Mouse (Mus musculus) MEL (cell line): ENCODE data around the gene Cd151. TPM values are rescaled to one million over a fixed set of nuclear protein-coding genes. Genes with fewer than 3 reads are reported as not detected.

ENCODE experiments used
- DNase-seq: peaks from one replicate; pipeline ENCODE4 v3.0.0; 2011; ENCODE audit warnings: low read depth, low spot score
- H3K27ac ChIP-seq: 2 replicates; pipeline ENCODE4 v1.5.1; 2012; ENCODE audit warnings: low read depth, mild to moderate bottlenecking, control low read depth, low read length, moderate library complexity; ENCODE audit not compliant: control insufficient read depth
- H3K27me3 ChIP-seq, 2 experiments: fragments of 150-350 bp in 1 of 2; sonication (generic) in 1 of 2; 2 replicates each; pipeline ENCODE4 v1.6.1; 2012; ENCODE audit warnings: low read length in 2 of 2, mild to moderate bottlenecking in 2 of 2, improper control_type of control experiment in 1 of 2, moderate library complexity in 1 of 2; ENCODE audit not compliant: insufficient read depth in 2 of 2, control insufficient read depth in 1 of 2
- H3K36me3 ChIP-seq, 2 experiments: 2 replicates each; pipeline ENCODE4 v1.6.1; 2012 to 2014; ENCODE audit warnings: low read length in 2 of 2, improper control_type of control experiment in 1 of 2, inconsistent platforms in 1 of 2, mild to moderate bottlenecking in 1 of 2; ENCODE audit not compliant: insufficient read depth in 2 of 2, control insufficient read depth in 1 of 2
- H3K4me1 ChIP-seq, 2 experiments: fragments of 150-350 bp in 1 of 2; sonication (generic) in 1 of 2; 2 replicates each; pipeline ENCODE4 v1.6.1; 2012; ENCODE audit warnings: low read length in 2 of 2, improper control_type of control experiment in 1 of 2, mild to moderate bottlenecking in 1 of 2; ENCODE audit not compliant: insufficient read depth in 2 of 2, control insufficient read depth in 1 of 2
- H3K4me3 ChIP-seq, 2 experiments: fragments of 150-350 bp in 1 of 2; sonication (generic) in 1 of 2; 2 replicates each; pipeline ENCODE4 v1.5.1; 2012; ENCODE audit warnings: low read depth in 2 of 2, low read length in 2 of 2, mild to moderate bottlenecking in 2 of 2, moderate library complexity in 2 of 2, control low read depth in 1 of 2, improper control_type of control experiment in 1 of 2; ENCODE audit not compliant: control insufficient read depth in 1 of 2, insufficient read depth in 1 of 2
- H3K79me2 ChIP-seq: 2 replicates; pipeline ENCODE4 v1.6.1; 2012; ENCODE audit warnings: mild to moderate bottlenecking, low read length, moderate library complexity; ENCODE audit not compliant: control insufficient read depth, poor library complexity, insufficient read depth
- H3K9ac ChIP-seq: 2 replicates; pipeline ENCODE4 v1.6.1; 2012; ENCODE audit warnings: low read depth, mild to moderate bottlenecking, control low read depth, low read length, moderate library complexity; ENCODE audit not compliant: control insufficient read depth, poor library complexity, severe bottlenecking
- H3K9me3 ChIP-seq: fragments of 150-350 bp; sonication (generic); replicated peaks from 2 replicates; pipeline ENCODE4 v1.6.1; 2012; ENCODE audit warnings: mild to moderate bottlenecking, low read length, improper control_type of control experiment, moderate library complexity; ENCODE audit not compliant: insufficient read depth
- POLR2A ChIP-seq, 2 experiments: IDR thresholded peaks; 2 replicates each; pipeline ENCODE4 v1.6.1; 2011 to 2012; ENCODE audit warnings: low read length in 2 of 2, mild to moderate bottlenecking in 2 of 2, control low read depth in 1 of 2, improper control_type of control experiment in 1 of 2, low read depth in 1 of 2, moderate library complexity in 1 of 2; ENCODE audit not compliant: control insufficient read depth in 1 of 2, insufficient read depth in 1 of 2, poor library complexity in 1 of 2
- POLR2AphosphoS5 ChIP-seq: IDR thresholded peaks from 2 replicates; pipeline ENCODE4 v1.6.1; 2012; ENCODE audit warnings: low read depth, borderline replicate concordance, mild to moderate bottlenecking, inconsistent platforms, low read length, moderate library complexity, mixed read lengths
- polyA plus RNA-seq, 2 experiments: library from polyadenylated mRNA; stranded (reverse) in 1 of 2; unstranded in 1 of 2; fragments of >175 nt in 1 of 2; fragments of >200 nt in 1 of 2; gene quantifications; 2 replicates each; pipeline versions ENCODE4 v1.2.1 to v1.2.4; 2012; ENCODE audit warnings: low replicate concordance in 2 of 2, low read depth in 1 of 2; ENCODE audit not compliant: insufficient read length in 2 of 2, insufficient read depth in 1 of 2, missing spikeins in 1 of 2
- total RNA-seq: library from RNA; depleted of rRNA; stranded (reverse); fragments of 300-350 nt; gene quantifications from 2 replicates; pipeline ENCODE4 v1.2.3, GENCODE M21; 2012; rRNA removed

Cd151 gene
- total and polyA plus RNA-seq, 3 experiments, result 40.6 to 86.6 TPM; not detected in 1

DNA sequence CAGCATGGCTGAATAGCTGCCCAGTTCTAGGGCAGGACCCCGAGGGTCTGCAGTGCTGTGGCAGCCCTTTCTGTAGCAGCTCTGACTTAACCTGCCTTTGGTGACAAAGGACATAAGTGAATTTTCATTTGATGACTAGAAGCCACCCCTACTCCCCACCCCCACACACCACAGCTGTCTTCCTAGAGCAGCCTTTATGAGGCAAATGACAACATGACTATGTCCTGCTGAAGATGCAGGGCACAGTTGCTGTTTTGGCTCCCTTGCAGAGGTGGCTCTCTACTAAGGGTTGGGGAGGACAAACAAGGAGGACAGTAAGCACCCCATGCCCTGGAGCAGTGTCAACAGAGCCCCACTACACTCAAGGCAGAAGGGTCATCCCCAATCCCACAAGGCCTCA, 52.6 kb downstream of the Cd151 start:
- no peaks in the 10 kb centered on the region for H3K9me3 ChIP-seq
- no peak for TF ChIP-seq POLR2AphosphoS5
- TF ChIP-seq POLR2A (IDR thresholded peaks at IDR 0.05; ENCODE audit: control insufficient read depth in 1 of 2, insufficient read depth in 1 of 2, low read depth in 1 of 2, low read length in 2 of 2, poor library complexity in 1 of 2), result no peak
- TF ChIP-seq, all 39 proteins: peak for 0
- no peaks in the 10 kb centered on the region for H3K79me2 ChIP-seq
- no peaks in the 10 kb centered on the region for H3K27me3 ChIP-seq
- H3K4me3 ChIP-seq, result no peak overlapping the region
- H3K36me3 ChIP-seq, result no peaks in the 10 kb centered on the region
- H3K27ac ChIP-seq, result no peak overlapping the region
- no peak for DNase-seq
- no peaks in the 10 kb centered on the region for H3K4me1 ChIP-seq
- H3K9ac ChIP-seq, result no peak overlapping the region

Other genes with a start within 250 kb of the Cd151 start
- gene Phrf1, start 238.6 kb upstream of the Cd151 start, total RNA-seq, result 65.0 and 66.1 TPM in 2 replicates
- gene Phrf1, start 238.6 kb upstream of the Cd151 start, polyA plus RNA-seq, result 1,000 to 10,000 TPM in 1 of 2 experiments, 10 to 100 TPM in 1; 91.2 to 1,029 TPM
- gene Irf7, start 200.9 kb upstream of the Cd151 start, total RNA-seq, result 0.52 and 1.9 TPM in 2 replicates
- 1 to 10 TPM in 1 of 2 experiments, not detected in 1; 2.0 TPM for gene Irf7, start 200.9 kb upstream of the Cd151 start, polyA plus RNA-seq
- not detected in 2 replicates for gene Cdhr5, start 190.6 kb upstream of the Cd151 start, total RNA-seq
- gene Cdhr5, start 190.6 kb upstream of the Cd151 start, polyA plus RNA-seq, result not detected
- not detected in 2 replicates for gene Sct, start 188.3 kb upstream of the Cd151 start, total RNA-seq
- gene Sct, start 188.3 kb upstream of the Cd151 start, polyA plus RNA-seq, result not detected
- gene Drd4, start 175.4 kb upstream of the Cd151 start, total RNA-seq, result not detected in 2 replicates
- gene Drd4, start 175.4 kb upstream of the Cd151 start, polyA plus RNA-seq, result not detected
- 9.8 and 13.2 TPM in 2 replicates for gene Deaf1, start 139.7 kb upstream of the Cd151 start, total RNA-seq
- gene Deaf1, start 139.7 kb upstream of the Cd151 start, polyA plus RNA-seq, result 10 to 100 TPM in 1 of 2 experiments, not detected in 1; 91.1 TPM
- 12.2 and 12.3 TPM in 2 replicates for gene Tmem80, start 139.7 kb upstream of the Cd151 start, total RNA-seq
- 10 to 100 TPM in 1 of 2 experiments, not detected in 1; 27.7 TPM for gene Tmem80, start 139.7 kb upstream of the Cd151 start, polyA plus RNA-seq
- gene Eps8l2, start 128.5 kb upstream of the Cd151 start, total RNA-seq, result 0.46 TPM in 1 of 2 replicates, not detected in the other
- gene Eps8l2, start 128.5 kb upstream of the Cd151 start, polyA plus RNA-seq, result under 1 TPM in 1 of 2 experiments, not detected in 1; 0.10 TPM
- gene Taldo1, start 75.2 kb upstream of the Cd151 start, total RNA-seq, result 415 and 498 TPM in 2 replicates
- gene Taldo1, start 75.2 kb upstream of the Cd151 start, polyA plus RNA-seq, result 100 to 1,000 TPM in 1 of 2 experiments, not detected in 1; 298 TPM
- gene Gatd1, start 53.3 kb upstream of the Cd151 start, total RNA-seq, result 21.0 and 21.6 TPM in 2 replicates
- gene Gatd1, start 53.3 kb upstream of the Cd151 start, polyA plus RNA-seq, result 10 to 100 TPM in 1 of 2 experiments, not detected in 1; 35.9 TPM
- gene Cend1, start 37.9 kb upstream of the Cd151 start, total RNA-seq, result not detected in 2 replicates
- gene Cend1, start 37.9 kb upstream of the Cd151 start, polyA plus RNA-seq, result not detected
- gene Slc25a22, start 29.5 kb upstream of the Cd151 start, total RNA-seq, result 17.7 and 23.8 TPM in 2 replicates
- 10 to 100 TPM in 1 of 2 experiments, not detected in 1; 46.0 TPM for gene Slc25a22, start 29.5 kb upstream of the Cd151 start, polyA plus RNA-seq
- gene Pidd1, start 23.4 kb upstream of the Cd151 start, total RNA-seq, result 5.0 and 6.4 TPM in 2 replicates
- 10 to 100 TPM in 1 of 2 experiments, not detected in 1; 27.2 TPM for gene Pidd1, start 23.4 kb upstream of the Cd151 start, polyA plus RNA-seq
- gene Rplp2, start 20.0 kb upstream of the Cd151 start, total RNA-seq, result 3,188 and 3,690 TPM in 2 replicates
- 1,000 to 10,000 TPM in 1 of 2 experiments, not detected in 1; 3,503 TPM for gene Rplp2, start 20.0 kb upstream of the Cd151 start, polyA plus RNA-seq
- 8.3 and 9.9 TPM in 2 replicates for gene Pnpla2, start 12.2 kb upstream of the Cd151 start, total RNA-seq
- gene Pnpla2, start 12.2 kb upstream of the Cd151 start, polyA plus RNA-seq, result 10 to 100 TPM in 1 of 2 experiments, not detected in 1; 38.6 TPM
- gene Cracr2b, start 6.3 kb upstream of the Cd151 start, total RNA-seq, result 0.59 and 0.73 TPM in 2 replicates
- gene Cracr2b, start 6.3 kb upstream of the Cd151 start, polyA plus RNA-seq, result 1 to 10 TPM in 1 of 2 experiments, not detected in 1; 6.9 TPM
- gene Polr2l, start 7.7 kb downstream of the Cd151 start, total RNA-seq, result 110 and 114 TPM in 2 replicates
- 10 to 100 TPM in 1 of 2 experiments, not detected in 1; 82.4 TPM for gene Polr2l, start 7.7 kb downstream of the Cd151 start, polyA plus RNA-seq
- 82.5 and 110 TPM in 2 replicates for gene Tspan4, start 7.8 kb downstream of the Cd151 start, total RNA-seq
- 10 to 100 TPM in 1 of 2 experiments, not detected in 1; 97.9 TPM for gene Tspan4, start 7.8 kb downstream of the Cd151 start, polyA plus RNA-seq
- gene Chid1, start 72.5 kb downstream of the Cd151 start, total RNA-seq, result 36.1 and 36.3 TPM in 2 replicates
- 10 to 100 TPM in 1 of 2 experiments, not detected in 1; 46.7 TPM for gene Chid1, start 72.5 kb downstream of the Cd151 start, polyA plus RNA-seq
- 59.5 and 60.6 TPM in 2 replicates for gene Ap2a2, start 94.8 kb downstream of the Cd151 start, total RNA-seq
- 10 to 100 TPM; 34.7 to 67.9 TPM for gene Ap2a2, start 94.8 kb downstream of the Cd151 start, polyA plus RNA-seq
- gene Muc6, start 187.9 kb downstream of the Cd151 start, total RNA-seq, result 0.04 TPM in 1 of 2 replicates, not detected in the other
- under 1 TPM in 1 of 2 experiments, not detected in 1; 0.19 TPM for gene Muc6, start 187.9 kb downstream of the Cd151 start, polyA plus RNA-seq
- not detected in 2 replicates for gene Muc2, start 222.9 kb downstream of the Cd151 start, total RNA-seq
- gene Muc2, start 222.9 kb downstream of the Cd151 start, polyA plus RNA-seq, result under 1 TPM in 1 of 2 experiments, not detected in 1; 0.04 TPM